Mouse (Mus musculus) cerebellum, adult 2 months (tissue): ENCODE measurements around the gene Prkce. TPM values are rescaled to one million over a fixed set of nuclear protein-coding genes. Genes with fewer than 3 reads are reported as not detected.

Experiments
- DNase-seq, 2 experiments: peaks; one replicate each; pipeline ENCODE4 v3.0.0; 2021
- H3K27ac ChIP-seq: fragments of 200-500 bp; 2 replicates; pipeline ENCODE4 v1.5.1; 2012; ENCODE audit warnings: low read length, control low read depth, inconsistent platforms; ENCODE audit not compliant: insufficient read depth
- H3K27me3 ChIP-seq: fragments of 200-500 bp; 2 replicates; pipeline ENCODE4 v1.6.1; 2012; ENCODE audit warnings: inconsistent platforms, mild to moderate bottlenecking, low read length, moderate library complexity; ENCODE audit not compliant: control insufficient read depth, insufficient read depth
- H3K4me1 ChIP-seq: fragments of 200-500 bp; 2 replicates; pipeline ENCODE4 v1.6.1; 2011; ENCODE audit warnings: low read length; ENCODE audit not compliant: control insufficient read depth, insufficient read depth
- H3K4me3 ChIP-seq: fragments of 200-500 bp; replicated peaks from 2 replicates; pipeline ENCODE3; 2011; ENCODE audit warnings: mild to moderate bottlenecking, low read depth, low read length, control low read depth; ENCODE audit not compliant: insufficient read depth
- CTCF ChIP-seq: fragments of 200-500 bp; IDR thresholded peaks from 2 replicates; pipeline ENCODE4 v1.5.1; 2011; ENCODE audit warnings: low read depth, mild to moderate bottlenecking, control low read depth, low read length, moderate library complexity, borderline replicate concordance; ENCODE audit not compliant: insufficient read depth
- POLR2A ChIP-seq: fragments of 200-500 bp; IDR thresholded peaks from 2 replicates; pipeline ENCODE4 v1.6.1; 2011; ENCODE audit warnings: low read length, control low read depth, borderline replicate concordance; ENCODE audit not compliant: insufficient read depth
- WGBS: fragments of 180-500 bp; shearing (Covaris S2); methylation state at CpG from one replicate; pipeline ENCODE4 v1.1.7; 2018; 5-methylcytosine and 5-hydroxymethylcytosine counted together
- polyA plus RNA-seq: library from polyadenylated mRNA; depleted of rRNA; stranded (reverse); fragments of >200 nt; gene quantifications from 2 replicates; pipeline ENCODE4 v1.2.3, GENCODE M21; 2012

Gene Prkce
- polyA plus RNA-seq, 1 experiment, result 53.7 TPM

- Histone ChIP-seq H3K4me3 (no peak overlapping the region), H3K27me3 (no peaks in the 10 kb centered on the region), H3K4me1 (peaks cover 67% of the 10 kb centered on the region), H3K27ac (peak overlapping the region; percentile 4; the same call in 1 of the 2 replicates)
- WGBS, result 6% methylated on average over 5 of the region's 5 CpGs
- TF ChIP-seq CTCF, result no peak
- no peak for TF ChIP-seq POLR2A
- DNase-seq, result peak; percentile 68 to 84
Measured at GRCm38 (mm10) chr17:86283741-86284140, 116.2 kb downstream of the Prkce start.

- Histone ChIP-seq H3K4me3 (no peak overlapping the region), H3K27ac (no peak overlapping the region), H3K4me1 (peaks cover 56% of the 10 kb centered on the region), H3K27me3 (no peaks in the 10 kb centered on the region)
- WGBS, result 96% methylated on average over 5 of the region's 5 CpGs
- TF ChIP-seq CTCF, result no peak
- no peak for DNase-seq
Measured at GRCm38 (mm10) chr17:86285058-86285457, 117.5 kb downstream of the Prkce start.

DNA sequence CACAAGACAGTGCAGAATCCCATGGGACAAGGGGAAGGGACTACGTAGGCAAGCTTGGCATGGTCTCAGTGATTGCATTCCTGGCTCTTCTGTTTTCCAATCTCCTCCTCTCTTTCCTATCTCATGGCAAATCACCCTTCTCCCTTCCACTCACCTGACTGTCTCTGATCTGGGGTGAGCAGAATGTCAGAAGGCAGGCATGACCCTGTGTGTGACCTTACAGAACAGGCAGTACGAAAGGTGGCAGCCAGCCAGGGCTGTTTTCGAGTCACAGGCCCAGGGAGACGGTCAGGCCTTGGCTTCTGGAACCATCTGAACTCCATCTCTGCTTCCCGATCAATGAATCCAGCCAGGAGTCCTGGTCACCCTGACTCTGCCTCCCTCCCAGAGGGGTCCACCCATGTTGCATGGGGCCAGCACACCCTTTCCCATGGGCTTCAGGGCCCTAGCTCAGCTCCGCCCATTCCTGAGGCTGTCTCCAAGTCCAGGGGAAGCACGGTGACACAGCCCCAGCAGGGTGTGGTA is 119.2 kb downstream of the Prkce start:
- no peak for DNase-seq
- no peak overlapping the region for H3K27ac ChIP-seq
- TF ChIP-seq CTCF (no peak), POLR2A (no peak)
- H3K27me3 ChIP-seq, result no peaks in the 10 kb centered on the region
- H3K4me1 ChIP-seq, result peaks cover 48% of the 10 kb centered on the region
- H3K4me3 ChIP-seq, result no peak overlapping the region
- 62% methylated on average over 7 of the region's 7 CpGs for WGBS

GRCm38 (mm10) chr17:86292711-86293110 is 125.1 kb downstream of the Prkce start:
- DNase-seq, result no peak
- Histone ChIP-seq H3K4me3 (no peak overlapping the region), H3K4me1 (peaks cover 19% of the 10 kb centered on the region), H3K27me3 (no peaks in the 10 kb centered on the region), H3K27ac (no peak overlapping the region)
- no peak for TF ChIP-seq POLR2A
- no peak for TF ChIP-seq CTCF
- 83% methylated on average over 6 of the region's 6 CpGs for WGBS

DNA sequence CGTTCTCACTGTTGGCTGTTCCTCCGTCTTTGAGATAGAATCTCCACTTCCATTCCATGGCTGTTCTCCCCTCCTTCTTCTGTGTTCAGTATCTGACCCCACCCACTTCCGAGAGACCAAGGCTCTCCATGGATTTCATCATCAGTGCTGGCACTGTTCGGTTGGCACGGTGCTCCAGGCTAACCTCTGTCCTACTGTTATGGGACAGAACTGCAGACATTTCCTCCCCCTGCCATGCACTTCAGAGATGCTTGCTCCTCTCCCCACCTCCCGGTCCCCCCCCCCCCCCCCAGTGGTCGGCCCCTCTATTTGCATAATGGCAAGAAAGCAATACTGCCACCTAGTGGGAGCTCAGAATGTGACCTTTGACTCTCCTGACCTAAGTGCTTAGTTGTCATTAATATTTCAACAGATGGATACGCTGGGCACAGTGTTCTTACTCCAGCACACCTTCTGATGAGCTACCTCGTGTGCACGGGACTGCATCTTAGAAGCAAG is 125.7 kb downstream of the Prkce start:
- WGBS, result 34% methylated on average over 10 of the region's 10 CpGs
- Histone ChIP-seq H3K4me3 (no peak overlapping the region), H3K4me1 (peaks cover 13% of the 10 kb centered on the region; the same call in 1 of the 2 replicates), H3K27ac (no peak overlapping the region), H3K27me3 (no peaks in the 10 kb centered on the region)
- no peak for DNase-seq
- no peak for TF ChIP-seq POLR2A
- TF ChIP-seq CTCF, result peak; percentile 45; the same call in 1 of the 2 replicates

DNA sequence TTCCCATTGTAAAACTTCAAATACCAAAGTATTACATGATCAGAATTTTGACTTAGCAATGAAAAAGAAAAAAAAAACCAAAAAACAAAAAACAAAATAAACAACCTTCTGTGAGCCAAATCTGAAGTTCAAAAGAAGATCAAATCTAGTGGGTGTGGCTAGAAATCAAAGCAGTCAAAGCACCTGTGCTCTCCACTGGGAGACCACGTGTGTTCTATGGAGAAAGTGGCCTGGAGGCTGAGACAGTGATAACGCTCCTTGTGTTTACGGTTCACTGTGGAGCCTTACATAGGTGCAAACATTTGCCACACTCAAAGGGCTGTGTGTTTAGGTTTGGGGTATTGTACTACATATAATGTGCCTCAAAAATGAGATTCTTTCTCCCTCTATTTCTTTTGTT is 132.0 kb downstream of the Prkce start:
- Histone ChIP-seq H3K4me3 (no peak overlapping the region), H3K27ac (no peak overlapping the region), H3K4me1 (peaks cover 31% of the 10 kb centered on the region), H3K27me3 (no peaks in the 10 kb centered on the region)
- WGBS, result 73% methylated on average over 3 of the region's 3 CpGs
- DNase-seq, result no peak
- no peak for TF ChIP-seq CTCF
- TF ChIP-seq POLR2A, result no peak

GRCm38 (mm10) chr17:86300774-86301595 is 133.4 kb downstream of the Prkce start:
- H3K27me3 ChIP-seq, result no peaks in the 10 kb centered on the region
- peaks cover 42% of the 10 kb centered on the region for H3K4me1 ChIP-seq
- 0 out of 2 replicates have a peak overlapping the region, but pooled peaks have one; percentile 8 for H3K27ac ChIP-seq
- 73% methylated on average over 22 of the region's 22 CpGs for WGBS
- TF ChIP-seq CTCF (no peak), POLR2A (no peak)
- no peak for DNase-seq
- H3K4me3 ChIP-seq, result no peak overlapping the region

GRCm38 (mm10) chr17:86302266-86302665 is 134.7 kb downstream of the Prkce start:
- TF ChIP-seq CTCF, result peak; percentile 1; the same call in 1 of the 2 replicates
- TF ChIP-seq POLR2A, result no peak
- H3K27ac ChIP-seq, result peak overlapping the region; percentile 86
- peaks cover 54% of the 10 kb centered on the region for H3K4me1 ChIP-seq
- H3K27me3 ChIP-seq, result no peaks in the 10 kb centered on the region
- peak overlapping the region; percentile 10 for H3K4me3 ChIP-seq
- WGBS, result 7% methylated on average over 11 of the region's 11 CpGs
- peak; percentile 91 to 95 for DNase-seq
